Mouse (Mus musculus) telencephalon, adult 2 months (tissue): ENCODE results near the gene Gas2l1.

ENCODE experiments used
- DNase-seq: peaks from one replicate; pipeline ENCODE4 v3.0.0-alpha.2; 2011; ENCODE audit warnings: low read depth, low spot score

Gas2l1 gene

GRCm38 (mm10) chr11:5064282-5065055 is 658 bp downstream of the Gas2l1 start:
- DNase-seq, result no peak

- DNase-seq, result no peak
Measured at GRCm38 (mm10) chr11:5063561-5064281, 1.4 kb downstream of the Gas2l1 start.

- no peak for DNase-seq
Measured at GRCm38 (mm10) chr11:5062860-5063505, 2.1 kb downstream of the Gas2l1 start.

- DNase-seq, result no peak
Measured at GRCm38 (mm10) chr11:5062326-5062725, 2.8 kb downstream of the Gas2l1 start.

- DNase-seq, result peak; percentile 69
Measured at GRCm38 (mm10) chr11:5061413-5062139, 3.6 kb downstream of the Gas2l1 start.

GRCm38 (mm10) chr11:5060756-5061412 is 4.2 kb downstream of the Gas2l1 start:
- DNase-seq, result no peak

GRCm38 (mm10) chr11:5059704-5060156 is 5.4 kb downstream of the Gas2l1 start:
- DNase-seq, result no peak

GRCm38 (mm10) chr11:5059230-5059629 is 5.9 kb downstream of the Gas2l1 start:
- no peak for DNase-seq

- no peak for DNase-seq
Measured at GRCm38 (mm10) chr11:5058783-5059182, 6.3 kb downstream of the Gas2l1 start.

- no peak for DNase-seq
Measured at GRCm38 (mm10) chr11:5057856-5058641, 7.1 kb downstream of the Gas2l1 start, which contains the start of gene Rasl10a. Rasl10a (plus strand) TSS chr11:5058128.

- no peak for DNase-seq
Measured at GRCm38 (mm10) chr11:5057541-5057855, 7.6 kb downstream of the Gas2l1 start.

GRCm38 (mm10) chr11:5057064-5057463 is 8.1 kb downstream of the Gas2l1 start:
- DNase-seq, result no peak

GRCm38 (mm10) chr11:5055945-5056938 is 8.9 kb downstream of the Gas2l1 start:
- no peak for DNase-seq

- no peak for DNase-seq
Measured at GRCm38 (mm10) chr11:5054874-5055273, 10.3 kb downstream of the Gas2l1 start.

GRCm38 (mm10) chr11:5054151-5054550 is 11.0 kb downstream of the Gas2l1 start:
- no peak for DNase-seq

- peak; percentile 92 for DNase-seq
Measured at GRCm38 (mm10) chr11:5052200-5052854, 12.8 kb downstream of the Gas2l1 start.

GRCm38 (mm10) chr11:5051629-5052028 is 13.5 kb downstream of the Gas2l1 start:
- DNase-seq, result no peak

GRCm38 (mm10) chr11:5046321-5046926 is 18.7 kb downstream of the Gas2l1 start:
- DNase-seq, result peak; percentile 78
